Mouse (Mus musculus) cerebellum, adult 2 months (tissue): Measurements from ENCODE around the gene Wasf2.

Source experiments
- CTCF ChIP-seq: fragments of 200-500 bp; IDR thresholded peaks from 2 replicates; pipeline ENCODE4 v1.5.1; 2011; ENCODE audit warnings: low read depth, mild to moderate bottlenecking, control low read depth, low read length, moderate library complexity, borderline replicate concordance; ENCODE audit not compliant: insufficient read depth
- POLR2A ChIP-seq: fragments of 200-500 bp; IDR thresholded peaks from 2 replicates; pipeline ENCODE4 v1.6.1; 2011; ENCODE audit warnings: low read length, control low read depth, borderline replicate concordance; ENCODE audit not compliant: insufficient read depth

- TF ChIP-seq POLR2A (no peak), CTCF (no peak)
Measured at GRCm38 (mm10) chr4:133199743-133200142, 69.4 kb downstream of the Wasf2 start.
